Mouse (Mus musculus): ENCODE data around the gene Hist1h3g. TPM values are rescaled to one million over a fixed set of nuclear protein-coding genes. Genes with fewer than 3 reads are reported as not detected.
"Not testable (repeated sequence)": the region's sequence is repeated elsewhere in the genome, so short reads cannot be mapped to it uniquely, and the experiment has no call there.

Gene Hist1h3g
- polyA plus RNA-seq, 1 experiment = 5.5 TPM

DNA sequence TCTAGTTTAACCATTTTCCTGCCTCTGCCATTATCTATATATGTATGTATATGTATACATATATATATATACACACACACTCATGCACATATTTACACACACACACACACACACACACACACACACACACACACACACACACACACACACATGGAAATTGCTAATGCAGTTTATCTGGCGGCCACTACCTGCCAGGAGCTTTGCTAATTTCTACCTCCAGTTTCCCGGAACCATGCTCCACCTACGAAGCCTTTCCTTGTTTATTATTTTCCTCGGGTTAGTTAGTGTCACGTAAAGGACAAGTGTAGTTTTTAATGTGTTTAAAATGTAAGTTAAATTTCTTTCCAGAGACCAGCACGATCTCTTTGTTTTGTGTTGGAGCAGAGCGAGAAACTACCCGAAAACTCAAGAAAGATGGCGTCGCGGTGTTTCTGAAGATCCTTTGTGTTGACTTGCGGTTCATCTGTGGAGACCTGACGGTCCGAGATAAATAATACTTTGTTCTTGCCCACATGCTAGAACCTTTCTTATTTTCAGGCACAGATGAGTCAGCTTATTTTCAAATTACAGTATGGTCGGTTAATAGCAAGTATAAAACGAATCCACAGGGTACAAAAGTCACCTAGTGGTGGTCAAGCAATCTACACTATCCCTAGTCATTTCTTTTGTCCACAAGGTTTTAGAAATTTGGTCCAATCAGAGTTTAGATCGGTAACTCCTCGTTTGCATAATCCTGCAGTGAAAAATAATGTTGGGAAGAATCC lies 27.7 kb downstream of the Hist1h3g start:
- no peak overlapping the region for H3K4me3 ChIP-seq (ENCODE audit: insufficient read depth, poor library complexity, severe bottlenecking)
- H3ac ChIP-seq (ENCODE audit: control insufficient read depth, insufficient read length, low read depth) = peak overlapping the region; percentile 63
- H3K79me3 ChIP-seq (ENCODE audit: low read depth) = no peaks in the 10 kb centered on the region
- TF ChIP-seq MAX (IDR thresholded peaks at IDR 0.05) = no peak
- peak; percentile 3 for TF ChIP-seq CEBPB (IDR thresholded peaks at IDR 0.05; ENCODE audit: low read depth)
- no peaks in the 10 kb centered on the region for H3K79me2 ChIP-seq (ENCODE audit: control insufficient read depth, insufficient read depth)
- no peaks in the 10 kb centered on the region for H3K36me3 ChIP-seq (ENCODE audit: control insufficient read depth, insufficient read depth)
- no peaks in the 10 kb centered on the region for H3K27me3 ChIP-seq (ENCODE audit: control insufficient read depth, insufficient read depth, insufficient read length)

DNA sequence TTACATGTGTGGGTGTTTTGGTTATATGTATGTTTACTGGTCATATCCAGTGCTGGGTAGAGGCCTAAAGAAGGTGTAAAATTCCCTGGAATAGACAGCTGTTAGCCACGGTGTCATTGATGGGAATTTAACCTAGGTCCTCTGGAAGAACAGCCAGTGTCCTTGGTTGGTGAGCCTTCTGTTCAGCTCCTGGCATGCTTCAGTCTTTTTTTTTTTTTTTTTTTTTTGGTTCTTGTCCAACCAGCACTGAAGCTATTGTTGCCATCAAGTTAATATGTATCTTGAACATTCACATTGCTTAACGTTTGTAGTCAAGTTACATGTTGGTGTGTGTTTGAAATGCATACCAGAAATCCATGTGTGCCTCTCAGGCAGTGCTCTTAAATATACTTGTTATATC lies 29.3 kb downstream of the Hist1h3g start:
- no peaks in the 10 kb centered on the region for H3K79me2 ChIP-seq (ENCODE audit: control insufficient read depth, insufficient read depth)
- H3ac ChIP-seq (ENCODE audit: control insufficient read depth, insufficient read length, low read depth) = no peak overlapping the region
- H3K79me3 ChIP-seq (ENCODE audit: low read depth) = no peaks in the 10 kb centered on the region
- no peak overlapping the region for H3K4me3 ChIP-seq (ENCODE audit: insufficient read depth, poor library complexity, severe bottlenecking)
- TF ChIP-seq MYOG (IDR thresholded peaks at IDR 0.05; ENCODE audit: control insufficient read depth, extremely low read depth, insufficient read length) (no peak), CTCF (IDR thresholded peaks at IDR 0.05; ENCODE audit: control insufficient read depth, insufficient read depth, insufficient read length) (no peak), CEBPB (IDR thresholded peaks at IDR 0.05; ENCODE audit: low read depth) (no peak), USF1 (IDR thresholded peaks at IDR 0.05; ENCODE audit: low read depth) (no peak), MYOD1 (IDR thresholded peaks at IDR 0.05; ENCODE audit: control insufficient read depth, insufficient read length, low read depth) (no peak), FOSL1 (IDR thresholded peaks at IDR 0.05; ENCODE audit: insufficient read depth, low read length, poor library complexity, severe bottlenecking) (no peak), MAX (IDR thresholded peaks at IDR 0.05) (no peak)
- no peaks in the 10 kb centered on the region for H3K36me3 ChIP-seq (ENCODE audit: control insufficient read depth, insufficient read depth)
- no peaks in the 10 kb centered on the region for H3K27me3 ChIP-seq (ENCODE audit: control insufficient read depth, insufficient read depth, insufficient read length)

DNA sequence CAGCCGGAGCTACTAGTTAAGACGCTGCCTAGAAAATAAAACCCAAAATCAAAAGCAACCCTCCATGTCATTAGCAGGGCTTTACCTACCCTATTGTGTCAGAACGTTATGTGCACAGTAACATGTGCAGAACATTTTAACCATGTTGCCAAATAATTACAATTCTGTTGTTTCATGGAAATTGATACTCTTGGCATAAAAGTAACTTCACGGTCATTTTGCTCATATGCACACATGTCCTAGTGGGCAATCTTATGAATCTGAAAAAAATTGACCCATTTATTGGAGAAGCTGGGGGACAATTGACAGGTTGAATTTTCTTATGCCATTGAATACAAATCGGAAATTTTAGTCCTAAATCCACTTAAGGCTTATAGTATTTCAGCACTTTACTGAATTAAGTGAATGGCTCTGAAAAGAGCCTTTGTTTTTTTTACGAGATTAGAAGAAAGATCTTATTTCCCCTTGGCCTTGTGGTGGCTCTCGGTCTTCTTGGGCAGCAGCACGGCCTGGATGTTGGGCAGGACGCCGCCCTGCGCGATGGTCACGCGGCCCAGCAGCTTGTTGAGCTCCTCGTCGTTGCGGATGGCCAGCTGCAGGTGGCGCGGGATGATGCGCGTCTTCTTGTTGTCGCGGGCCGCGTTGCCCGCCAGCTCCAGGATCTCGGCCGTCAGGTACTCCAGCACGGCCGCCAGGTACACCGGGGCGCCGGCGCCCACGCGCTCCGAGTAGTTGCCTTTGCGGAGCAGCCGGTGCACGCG lies 35.2 kb downstream of the Hist1h3g start:
- peak overlapping the region; percentile 40 for H3ac ChIP-seq (ENCODE audit: control insufficient read depth, insufficient read length, low read depth)
- not testable (repeated sequence) for H3K36me3 ChIP-seq (ENCODE audit: control insufficient read depth, insufficient read depth); H3K4me3 ChIP-seq (ENCODE audit: insufficient read depth, poor library complexity, severe bottlenecking); H3K79me2 ChIP-seq (ENCODE audit: control insufficient read depth, insufficient read depth); H3K79me3 ChIP-seq (ENCODE audit: low read depth); H3K27me3 ChIP-seq (ENCODE audit: control insufficient read depth, insufficient read depth, insufficient read length)

- Histone ChIP-seq H3K79me2 (ENCODE audit: control insufficient read depth, insufficient read depth) (no peaks in the 10 kb centered on the region), H3K4me3 (ENCODE audit: insufficient read depth, poor library complexity, severe bottlenecking) (peak within 1 kb of the TSS; percentile 27), H3ac (ENCODE audit: control insufficient read depth, insufficient read length, low read depth) (peak within 1 kb of the TSS; percentile 40), H3K79me3 (ENCODE audit: low read depth) (no peaks in the 10 kb centered on the region), H3K36me3 (ENCODE audit: control insufficient read depth, insufficient read depth) (no peaks in the 10 kb centered on the region), H3K27me3 (ENCODE audit: control insufficient read depth, insufficient read depth, insufficient read length) (no peaks in the 10 kb centered on the region)
- TF ChIP-seq MYOG (IDR thresholded peaks at IDR 0.05; ENCODE audit: control insufficient read depth, extremely low read depth, insufficient read length) = no peak
- TF ChIP-seq USF1 (IDR thresholded peaks at IDR 0.05; ENCODE audit: low read depth) = no peak
- peak; percentile 64 for TF ChIP-seq CEBPB (IDR thresholded peaks at IDR 0.05; ENCODE audit: low read depth)
- no peak for TF ChIP-seq CTCF (IDR thresholded peaks at IDR 0.05; ENCODE audit: control insufficient read depth, insufficient read depth, insufficient read length)
Observed at GRCm38 (mm10) chr13:23571022-23571503, 35.8 kb downstream of the Hist1h3g start, which contains the start of the genes Hist1h2ae and Hist1h2bg. TSS of gene Hist1h2ae (minus strand) at chr13:23571220. TSS of gene Hist1h2bg (plus strand) at chr13:23571396.

- Histone ChIP-seq H3ac (ENCODE audit: control insufficient read depth, insufficient read length, low read depth) (peak overlapping the region; percentile 4), H3K4me3 (ENCODE audit: insufficient read depth, poor library complexity, severe bottlenecking) (peak overlapping the region; percentile 27)
- H3K27me3 ChIP-seq (ENCODE audit: control insufficient read depth, insufficient read depth, insufficient read length); H3K79me2 ChIP-seq (ENCODE audit: control insufficient read depth, insufficient read depth); H3K36me3 ChIP-seq (ENCODE audit: control insufficient read depth, insufficient read depth); H3K79me3 ChIP-seq (ENCODE audit: low read depth): not testable (repeated sequence)
Observed at GRCm38 (mm10) chr13:23571504-23572217, 36.4 kb downstream of the Hist1h3g start.

Data from C2C12 (cell line).